Mouse (Mus musculus): ENCODE results near the gene Cwf19l1. TPM values are rescaled to one million over a fixed set of nuclear protein-coding genes. Genes with fewer than 3 reads are reported as not detected.

The Cwf19l1 gene
- polyA plus RNA-seq, 1 experiment = 5.5 TPM

DNA sequence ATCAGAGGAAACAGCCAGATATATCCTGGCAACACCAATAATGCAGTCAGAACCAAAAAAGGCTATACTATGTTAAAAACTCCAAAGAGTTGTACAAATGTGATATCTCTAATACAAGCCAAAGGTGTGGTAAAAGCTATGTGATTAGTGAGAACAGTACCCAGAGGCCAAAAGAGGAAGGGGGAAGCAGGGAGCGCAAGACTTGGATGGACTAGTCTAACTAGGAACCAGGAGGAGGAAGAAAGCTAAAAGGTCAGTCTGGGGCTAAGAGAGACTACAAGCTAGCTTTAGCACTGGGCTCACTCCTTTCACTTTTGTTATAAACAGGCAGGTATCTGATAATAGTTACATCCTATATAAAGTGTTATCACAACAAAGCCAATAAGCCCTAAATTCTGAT is 31.3 kb downstream of the Cwf19l1 start:
- TF ChIP-seq POLR2A (IDR thresholded peaks at IDR 0.05; ENCODE audit: low read depth, low read length) (no peak), CTCF (IDR thresholded peaks at IDR 0.05; ENCODE audit: extremely low read depth, insufficient read depth, insufficient read length, insufficient replicate concordance) (no peak)
- Histone ChIP-seq H3K36me3 (ENCODE audit: control insufficient read depth, insufficient read depth, low read length) (peaks cover 8% of the 10 kb centered on the region), H3K4me1 (ENCODE audit: control insufficient read depth, insufficient read depth, insufficient read length) (no peaks in the 10 kb centered on the region; the same call in 1 of the 2 replicates), H3K27ac (ENCODE audit: insufficient read depth, low read length) (no peak overlapping the region), H3K4me3 (ENCODE audit: extremely low read depth, insufficient read depth, insufficient read length) (no peak overlapping the region), H3K27me3 (ENCODE audit: control insufficient read depth, insufficient read depth, low read length) (no peaks in the 10 kb centered on the region)
- DNase-seq (ENCODE audit: low read depth in 1 of 2, low spot score in 2 of 2) = no peak
- 86% methylated on average over 1 of the region's 1 CpGs for WGBS

DNA sequence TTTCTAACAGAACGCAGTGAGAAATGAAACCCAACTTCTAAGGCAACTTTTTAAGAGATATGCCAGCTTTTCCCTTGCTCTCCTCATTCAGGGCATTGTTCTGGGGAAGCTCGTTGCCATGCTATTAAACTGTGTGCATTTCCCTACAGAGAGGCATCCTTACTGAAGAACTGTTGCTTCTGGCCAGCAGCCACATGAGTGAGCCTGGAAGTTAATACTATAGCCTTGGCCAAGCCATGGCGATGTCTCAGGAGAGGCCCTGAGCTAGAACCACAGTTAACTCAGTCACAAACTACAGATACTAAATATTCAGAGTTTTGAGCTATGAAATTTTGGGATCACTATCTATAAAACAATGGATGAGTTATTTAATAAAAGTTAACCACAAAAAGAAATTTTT is 32.7 kb downstream of the Cwf19l1 start:
- WGBS = 91% methylated on average over 3 of the region's 3 CpGs
- TF ChIP-seq CTCF (IDR thresholded peaks at IDR 0.05; ENCODE audit: extremely low read depth, insufficient read depth, insufficient read length, insufficient replicate concordance) = no peak
- TF ChIP-seq POLR2A (IDR thresholded peaks at IDR 0.05; ENCODE audit: low read depth, low read length) = no peak
- Histone ChIP-seq H3K4me3 (ENCODE audit: extremely low read depth, insufficient read depth, insufficient read length) (no peak overlapping the region), H3K27me3 (ENCODE audit: control insufficient read depth, insufficient read depth, low read length) (no peaks in the 10 kb centered on the region), H3K27ac (ENCODE audit: insufficient read depth, low read length) (no peak overlapping the region), H3K36me3 (ENCODE audit: control insufficient read depth, insufficient read depth, low read length) (peaks cover 11% of the 10 kb centered on the region), H3K4me1 (ENCODE audit: control insufficient read depth, insufficient read depth, insufficient read length) (no peaks in the 10 kb centered on the region)
- DNase-seq (ENCODE audit: low read depth in 1 of 2, low spot score in 2 of 2) = no peak

DNA sequence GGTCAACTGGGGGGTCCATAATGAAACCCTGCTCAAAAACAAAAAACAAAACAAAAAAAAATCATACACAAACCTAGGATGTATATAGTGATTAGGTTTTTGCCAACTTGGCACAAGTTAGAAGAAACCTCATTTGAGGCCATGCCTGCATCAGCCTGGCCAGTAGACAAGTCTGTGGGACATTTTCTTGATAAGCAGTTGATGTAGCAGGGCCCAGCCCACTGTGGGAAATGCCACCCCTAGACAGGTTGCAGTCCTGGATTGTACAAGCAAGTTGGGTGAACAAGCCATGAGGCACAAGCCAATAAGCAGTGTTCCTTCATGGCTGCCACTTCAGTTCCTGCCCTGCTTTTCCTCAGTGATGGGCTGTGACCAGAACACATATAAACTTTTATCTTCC is 34.8 kb downstream of the Cwf19l1 start:
- DNase-seq (ENCODE audit: low read depth in 1 of 2, low spot score in 2 of 2) = no peak
- TF ChIP-seq CTCF (IDR thresholded peaks at IDR 0.05; ENCODE audit: extremely low read depth, insufficient read depth, insufficient read length, insufficient replicate concordance) = no peak
- no peak for TF ChIP-seq POLR2A (IDR thresholded peaks at IDR 0.05; ENCODE audit: low read depth, low read length)
- Histone ChIP-seq H3K4me3 (ENCODE audit: extremely low read depth, insufficient read depth, insufficient read length) (no peak overlapping the region), H3K36me3 (ENCODE audit: control insufficient read depth, insufficient read depth, low read length) (peaks cover 21% of the 10 kb centered on the region), H3K4me1 (ENCODE audit: control insufficient read depth, insufficient read depth, insufficient read length) (no peaks in the 10 kb centered on the region), H3K27me3 (ENCODE audit: control insufficient read depth, insufficient read depth, low read length) (no peaks in the 10 kb centered on the region), H3K27ac (ENCODE audit: insufficient read depth, low read length) (no peak overlapping the region)

DNA sequence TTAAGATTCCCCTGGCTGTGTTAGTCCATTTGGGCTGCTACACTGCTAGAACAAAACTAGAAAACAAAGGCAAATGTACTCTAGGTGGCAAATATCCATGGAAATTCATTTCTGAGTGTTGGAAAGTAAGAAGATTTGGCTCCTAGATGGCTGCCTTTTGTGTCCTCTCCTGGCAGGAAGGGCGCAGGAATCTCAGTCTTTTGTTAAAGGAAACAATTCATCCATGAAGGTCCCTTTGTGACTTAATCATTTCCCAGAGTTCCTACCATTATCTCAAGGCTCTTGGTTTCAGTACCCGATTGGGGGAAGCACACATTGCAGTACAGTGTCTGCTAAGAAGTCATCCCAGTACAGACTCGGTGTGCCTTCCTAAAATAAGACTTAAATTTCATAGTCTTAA is 49.4 kb downstream of the Cwf19l1 start:
- no peak overlapping the region for H3K27ac ChIP-seq (ENCODE audit: insufficient read depth, low read length)
- no peaks in the 10 kb centered on the region for H3K27me3 ChIP-seq (ENCODE audit: control insufficient read depth, insufficient read depth, low read length)
- WGBS = 90% methylated on average over 3 of the region's 3 CpGs
- TF ChIP-seq CTCF (IDR thresholded peaks at IDR 0.05; ENCODE audit: extremely low read depth, insufficient read depth, insufficient read length, insufficient replicate concordance) = no peak
- TF ChIP-seq POLR2A (IDR thresholded peaks at IDR 0.05; ENCODE audit: low read depth, low read length) = no peak
- no peaks in the 10 kb centered on the region for H3K4me1 ChIP-seq (ENCODE audit: control insufficient read depth, insufficient read depth, insufficient read length)
- DNase-seq (ENCODE audit: low read depth in 1 of 2, low spot score in 2 of 2) = no peak
- H3K4me3 ChIP-seq (ENCODE audit: extremely low read depth, insufficient read depth, insufficient read length) = no peak overlapping the region
- H3K36me3 ChIP-seq (ENCODE audit: control insufficient read depth, insufficient read depth, low read length) = peaks cover 17% of the 10 kb centered on the region

DNA sequence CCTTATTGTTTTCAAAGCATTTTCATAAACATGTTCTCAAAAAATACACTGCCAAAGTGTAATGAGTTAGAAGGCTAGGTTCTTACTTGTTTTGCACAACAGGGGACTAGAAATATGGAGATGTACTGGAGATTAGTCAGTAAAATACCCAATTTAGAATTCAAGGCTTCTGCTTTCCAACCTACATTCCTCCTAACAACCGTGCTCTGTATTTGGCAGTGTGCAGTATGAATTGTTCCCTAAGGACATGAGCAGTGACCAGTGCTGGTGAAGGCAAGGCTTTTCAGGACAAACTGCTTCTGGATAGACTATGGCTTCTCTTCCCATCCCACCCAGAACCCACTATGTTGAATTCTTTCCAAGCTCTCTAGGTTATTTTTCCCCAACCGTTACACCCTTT is 54.8 kb downstream of the Cwf19l1 start:
- Histone ChIP-seq H3K27me3 (ENCODE audit: control insufficient read depth, insufficient read depth, low read length) (no peaks in the 10 kb centered on the region), H3K36me3 (ENCODE audit: control insufficient read depth, insufficient read depth, low read length) (peaks cover 25% of the 10 kb centered on the region)

DNA sequence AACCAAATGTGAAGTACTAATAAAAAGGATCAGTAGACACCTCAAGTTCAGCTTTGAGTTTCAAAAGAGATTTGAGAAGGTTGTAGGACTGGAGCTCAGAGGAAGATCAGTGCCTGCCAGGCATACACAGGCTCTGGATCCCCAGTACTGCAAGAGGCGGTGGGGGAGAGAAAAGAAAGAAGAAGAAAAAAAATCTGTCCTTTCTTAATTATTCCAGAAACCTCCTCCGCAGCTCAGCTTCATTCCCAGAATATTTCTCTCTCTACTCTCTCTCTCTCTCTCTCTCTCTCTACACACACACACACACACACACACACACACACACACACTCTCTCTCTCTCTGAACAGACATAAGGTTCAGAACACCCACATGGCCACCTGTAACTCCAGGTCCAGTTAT is 55.7 kb downstream of the Cwf19l1 start:
- no peak for DNase-seq (ENCODE audit: low read depth in 1 of 2, low spot score in 2 of 2)
- WGBS = 88% methylated on average over 2 of the region's 2 CpGs
- Histone ChIP-seq H3K4me1 (ENCODE audit: control insufficient read depth, insufficient read depth, insufficient read length) (no peaks in the 10 kb centered on the region), H3K27ac (ENCODE audit: insufficient read depth, low read length) (no peak overlapping the region), H3K36me3 (ENCODE audit: control insufficient read depth, insufficient read depth, low read length) (peaks cover 28% of the 10 kb centered on the region), H3K4me3 (ENCODE audit: extremely low read depth, insufficient read depth, insufficient read length) (no peak overlapping the region), H3K27me3 (ENCODE audit: control insufficient read depth, insufficient read depth, low read length) (no peaks in the 10 kb centered on the region)
- TF ChIP-seq POLR2A (IDR thresholded peaks at IDR 0.05; ENCODE audit: low read depth, low read length) = no peak
- no peak for TF ChIP-seq CTCF (IDR thresholded peaks at IDR 0.05; ENCODE audit: extremely low read depth, insufficient read depth, insufficient read length, insufficient replicate concordance)

More for the DNA sequence above, 54.8 kb downstream of the Cwf19l1 start:
- no peak for TF ChIP-seq POLR2A (IDR thresholded peaks at IDR 0.05; ENCODE audit: low read depth, low read length)
- no peak for TF ChIP-seq CTCF (IDR thresholded peaks at IDR 0.05; ENCODE audit: extremely low read depth, insufficient read depth, insufficient read length, insufficient replicate concordance)
- WGBS = 96% methylated on average over 2 of the region's 2 CpGs
- no peak overlapping the region for H3K4me3 ChIP-seq (ENCODE audit: extremely low read depth, insufficient read depth, insufficient read length)
- no peak overlapping the region for H3K27ac ChIP-seq (ENCODE audit: insufficient read depth, low read length)
- H3K4me1 ChIP-seq (ENCODE audit: control insufficient read depth, insufficient read depth, insufficient read length) = no peaks in the 10 kb centered on the region
- no peak for DNase-seq (ENCODE audit: low read depth in 1 of 2, low spot score in 2 of 2)

DNA sequence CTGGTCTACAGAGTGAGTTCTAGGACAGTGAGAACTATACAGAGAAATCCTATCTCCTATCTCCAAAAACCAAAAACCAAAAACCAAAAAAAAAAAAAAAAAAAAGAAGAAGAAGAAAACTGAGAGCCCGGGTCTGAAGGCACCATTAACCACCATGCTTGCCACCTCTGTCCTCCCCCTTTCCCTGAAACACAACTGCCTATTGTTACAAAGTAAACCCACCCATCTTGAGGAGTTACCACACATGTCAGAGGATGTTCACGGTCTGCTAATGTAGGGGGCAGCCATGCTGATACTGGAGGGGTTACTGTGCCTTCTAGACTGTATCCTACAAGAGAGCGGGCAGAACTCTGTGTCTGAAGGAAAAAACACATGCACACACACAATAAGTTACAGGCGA is 58.7 kb downstream of the Cwf19l1 start:
- 82% methylated on average over 4 of the region's 4 CpGs for WGBS
- H3K36me3 ChIP-seq (ENCODE audit: control insufficient read depth, insufficient read depth, low read length) = peaks cover 32% of the 10 kb centered on the region

More for the DNA sequence above, 58.7 kb downstream of the Cwf19l1 start:
- H3K4me3 ChIP-seq (ENCODE audit: extremely low read depth, insufficient read depth, insufficient read length) = no peak overlapping the region
- no peaks in the 10 kb centered on the region for H3K4me1 ChIP-seq (ENCODE audit: control insufficient read depth, insufficient read depth, insufficient read length)
- no peak overlapping the region for H3K27ac ChIP-seq (ENCODE audit: insufficient read depth, low read length)
- DNase-seq (ENCODE audit: low read depth in 1 of 2, low spot score in 2 of 2) = no peak
- H3K27me3 ChIP-seq (ENCODE audit: control insufficient read depth, insufficient read depth, low read length) = no peaks in the 10 kb centered on the region
- TF ChIP-seq POLR2A (IDR thresholded peaks at IDR 0.05; ENCODE audit: low read depth, low read length) = no peak
- TF ChIP-seq CTCF (IDR thresholded peaks at IDR 0.05; ENCODE audit: extremely low read depth, insufficient read depth, insufficient read length, insufficient replicate concordance) = no peak

Measured in spleen, adult 2 months (tissue).